Mouse (Mus musculus) c-Kit-positive CD71-negative TER-119-negative erythroid progenitor cells, embryonic 14.5 days (primary cell): ENCODE measurements at regions not wholly inside any gene's neighbourhood (a gene's known extent, or its start where the extent isn't known, plus 50 kb on each side); places are given as distances from the start of the nearest gene placed in this dataset.
"Not testable (repeated sequence)": the region's sequence is repeated elsewhere in the genome, so short reads cannot be mapped to it uniquely, and the experiment has no call there.

ENCODE experiments used
- DNase-seq: peaks from one replicate; pipeline ENCODE4 v3.0.0-alpha.2; 2013; ENCODE audit warnings: low read depth

DNA sequence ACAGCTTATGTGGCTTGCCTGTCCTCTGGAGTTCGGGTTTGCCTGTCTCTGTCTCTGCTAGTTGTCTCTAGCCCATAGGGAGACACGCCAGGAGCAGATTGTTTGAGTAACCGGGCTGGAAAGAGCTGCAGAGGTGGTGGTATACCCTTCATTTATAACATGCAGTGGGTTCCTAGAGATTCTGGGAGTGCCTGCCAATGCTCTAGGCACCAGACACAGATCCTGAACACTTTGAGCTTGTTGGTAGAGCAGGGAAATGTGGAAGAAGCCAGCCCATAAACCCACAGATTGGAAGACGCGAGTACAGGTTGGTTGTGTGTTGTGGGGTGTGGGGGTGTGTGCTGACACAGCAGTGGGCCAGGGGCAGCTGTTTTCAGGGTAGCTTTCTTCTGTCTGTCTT, 255.9 kb downstream of the Diras2 start:
- no peak for DNase-seq

DNA sequence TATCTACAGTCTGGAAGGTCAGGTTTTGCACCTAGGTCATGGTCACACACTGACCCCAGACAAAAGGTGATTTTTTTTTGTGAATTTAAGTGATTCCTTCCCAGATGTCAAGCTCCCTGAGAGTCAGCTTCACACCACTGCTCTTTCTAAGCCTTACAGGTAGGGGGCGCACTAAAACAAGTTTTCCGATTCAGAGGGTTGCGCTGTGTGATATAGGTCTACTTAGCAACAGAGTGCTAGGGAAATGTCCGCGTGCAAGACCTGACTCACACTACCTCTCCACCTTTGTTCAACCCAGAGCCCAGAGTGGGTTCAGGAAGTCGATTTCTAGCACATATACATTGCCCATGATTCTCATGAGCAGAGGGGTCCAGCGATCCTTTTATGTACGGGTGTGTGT, 255.4 kb downstream of the Diras2 start:
- DNase-seq, result peak; percentile 30

DNA sequence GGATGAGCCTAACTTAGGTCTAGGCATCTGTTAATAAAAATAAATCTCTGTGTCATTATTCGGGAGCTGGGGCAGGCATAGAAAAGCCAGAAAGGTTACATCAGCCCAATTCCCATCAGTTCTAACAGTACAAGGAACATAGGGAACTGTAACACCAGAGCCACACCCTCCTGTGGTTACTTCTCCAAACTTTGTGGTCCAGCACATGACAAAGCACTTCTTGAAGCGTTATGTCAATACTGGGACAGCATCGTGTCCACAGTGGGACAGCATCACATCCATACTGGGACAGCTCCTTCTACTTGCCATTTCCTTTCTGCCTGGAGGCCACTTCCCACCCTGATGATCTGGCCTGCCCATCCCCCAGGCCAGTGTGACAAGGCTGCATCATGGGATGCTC, 253.9 kb downstream of the Diras2 start:
- no peak for DNase-seq

DNA sequence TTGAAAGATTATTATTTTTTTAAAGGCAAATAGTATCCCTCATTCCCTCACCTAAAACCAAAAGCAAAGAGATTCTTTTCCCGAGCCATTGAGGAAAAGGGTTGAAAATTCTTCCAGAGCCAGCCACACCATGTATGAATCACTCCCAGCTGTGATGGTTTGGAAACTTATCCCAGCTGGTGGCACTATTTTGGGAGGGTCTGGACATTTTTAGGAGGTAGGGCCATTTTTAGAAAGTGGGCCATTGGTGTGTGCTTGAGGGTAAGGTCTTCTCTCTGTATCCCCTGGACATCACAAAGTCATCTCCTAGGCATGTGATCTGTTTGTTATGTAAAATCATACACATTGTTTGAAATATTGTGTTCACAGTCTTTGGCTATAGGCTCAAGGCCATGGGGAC, 252.2 kb downstream of the Diras2 start:
- DNase-seq, result no peak

DNA sequence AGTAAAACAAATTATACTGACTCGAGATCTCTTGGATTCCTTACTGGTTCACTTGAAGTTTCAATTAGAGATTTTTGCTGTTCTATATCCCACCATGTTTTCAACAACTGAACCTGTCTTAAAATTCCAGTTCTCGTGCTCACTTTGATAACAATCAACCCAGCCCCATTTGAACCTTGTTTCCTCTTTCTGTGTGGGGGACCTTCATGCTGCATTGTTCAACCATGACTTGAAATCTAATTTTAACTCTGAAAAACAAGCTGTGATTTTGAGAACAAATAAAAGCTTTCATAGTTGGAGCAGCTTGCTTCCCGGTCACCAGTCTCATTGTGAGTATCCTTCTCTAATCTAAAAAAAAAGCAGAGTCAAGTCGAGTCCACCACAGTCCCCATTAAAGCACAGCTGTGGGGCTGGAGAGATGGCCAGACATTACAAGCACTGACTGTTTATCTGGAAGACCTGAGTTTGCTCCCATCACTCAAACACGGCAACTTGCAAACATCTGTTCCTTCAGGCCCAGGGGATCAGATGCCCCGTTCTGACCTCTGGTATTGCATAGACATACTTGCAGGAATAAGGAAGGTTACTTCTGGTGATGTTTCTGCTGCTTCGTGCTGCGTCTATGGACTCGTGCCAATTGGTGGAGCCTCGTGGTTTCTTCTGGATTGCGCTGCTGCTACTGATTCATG, 251.7 kb downstream of the Diras2 start:
- DNase-seq, result no peak

DNA sequence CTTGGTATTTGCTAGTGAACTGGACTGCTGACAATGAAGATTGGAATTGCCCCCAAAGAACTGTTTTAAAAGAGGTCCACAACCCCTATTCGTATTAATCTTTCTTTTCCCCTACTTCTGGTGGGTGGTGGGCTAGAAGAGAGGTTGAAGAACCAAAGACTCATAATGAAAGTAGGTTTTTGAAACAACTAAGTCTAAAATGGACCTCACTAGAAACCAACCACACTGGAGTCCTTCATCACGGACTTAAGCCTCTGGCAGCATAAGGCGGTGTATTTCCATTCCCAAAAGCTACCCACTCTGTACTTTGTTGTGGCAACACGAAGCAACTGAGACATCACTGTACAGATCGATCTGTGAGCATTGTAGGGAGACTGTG, 251.1 kb downstream of the Diras2 start:
- DNase-seq, result no peak

DNA sequence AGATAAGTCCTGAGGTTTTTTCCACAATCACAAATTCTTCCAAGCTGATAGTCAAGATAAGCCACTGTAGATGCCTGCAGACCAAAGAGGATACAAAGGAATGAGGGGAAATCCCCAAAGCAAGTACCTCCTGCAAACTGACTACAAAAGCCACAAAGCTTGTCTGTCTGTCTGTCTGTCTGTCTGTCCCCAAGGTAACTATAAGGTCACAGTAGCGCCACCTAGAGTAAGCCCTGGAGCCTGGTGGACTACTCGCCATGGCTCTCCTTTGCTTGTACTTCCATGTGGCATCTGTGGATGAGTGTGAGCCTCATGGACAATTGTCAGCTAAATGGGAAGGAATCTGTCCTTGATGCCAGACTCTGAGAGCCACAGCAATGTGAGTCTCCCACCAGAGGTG, 249.8 kb downstream of the Diras2 start:
- no peak for DNase-seq

DNA sequence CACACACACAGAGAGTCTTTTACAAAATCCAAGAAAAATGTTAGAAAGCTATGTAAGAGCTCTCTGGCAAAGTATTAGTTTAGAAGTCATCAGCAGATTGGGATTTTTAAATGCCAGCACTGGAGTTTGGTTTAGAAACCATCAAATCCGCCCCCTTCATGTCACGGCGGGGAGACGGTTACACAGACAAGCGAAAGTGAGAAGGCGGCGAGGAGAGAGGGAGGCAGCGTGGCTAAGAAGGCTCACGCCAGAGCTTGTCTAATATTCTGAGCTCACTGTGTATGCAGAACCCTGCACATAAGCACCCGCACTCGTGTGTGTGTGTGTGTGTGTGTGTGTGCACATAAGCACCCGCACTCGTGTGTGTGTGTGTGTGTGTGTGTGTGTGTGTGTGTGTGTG, 248.6 kb downstream of the Diras2 start:
- DNase-seq, result no peak

DNA sequence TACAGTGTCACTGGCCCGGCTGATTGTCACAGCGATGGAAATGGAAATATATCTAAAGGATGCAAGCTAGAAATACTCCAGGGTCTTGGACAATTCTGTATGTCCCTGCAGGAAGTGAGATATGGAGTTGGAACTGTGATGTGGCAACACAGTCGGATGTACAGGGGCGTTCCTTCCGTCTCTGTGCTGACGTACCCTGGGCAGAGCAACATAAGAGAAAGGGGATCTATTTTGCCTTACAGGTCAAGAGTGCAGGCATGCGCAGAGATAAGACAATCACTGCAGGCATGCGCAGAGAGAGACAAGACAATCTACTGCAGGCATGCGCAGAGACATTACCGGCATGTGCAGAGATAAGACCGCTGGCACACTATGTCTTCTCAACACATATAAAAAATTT, 247.6 kb downstream of the Diras2 start:
- DNase-seq, result peak; percentile 43

DNA sequence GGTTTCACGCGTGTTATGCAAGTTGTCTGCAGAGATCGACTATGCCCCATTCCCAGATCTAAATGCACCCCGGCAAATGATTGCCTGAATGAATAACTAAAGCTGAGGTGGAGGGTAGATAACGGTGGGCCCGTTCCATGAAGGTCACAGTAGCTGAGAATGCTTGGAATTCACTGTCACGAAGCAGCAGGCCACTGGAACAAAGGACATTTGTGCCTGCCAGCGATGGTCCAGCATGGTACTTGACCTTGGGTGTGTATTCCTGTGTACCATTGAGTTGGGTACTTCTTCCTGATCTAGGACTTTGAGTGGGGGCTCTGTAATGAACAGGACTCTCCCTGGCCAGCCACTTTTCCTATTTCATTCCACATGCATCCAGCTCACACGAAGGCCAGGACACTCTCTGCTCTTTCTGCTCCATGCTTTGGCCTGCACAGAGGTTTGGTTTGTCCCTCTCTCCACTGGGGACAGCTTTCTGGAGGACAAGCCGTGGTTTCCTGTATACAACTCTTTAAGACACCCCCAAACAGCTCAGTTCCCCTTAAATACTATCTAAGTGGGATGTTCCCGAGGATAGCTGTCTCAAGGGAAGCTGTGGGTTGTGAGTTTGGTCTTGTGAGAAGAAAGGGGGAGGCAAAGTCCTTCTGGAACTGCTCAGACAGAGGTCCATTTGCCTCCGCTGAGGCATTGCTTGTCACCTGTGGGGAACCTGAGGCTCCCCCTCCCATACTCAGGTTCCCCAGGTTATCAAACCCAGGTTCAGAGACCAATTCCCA, 246.9 kb downstream of the Diras2 start:
- no peak for DNase-seq

DNA sequence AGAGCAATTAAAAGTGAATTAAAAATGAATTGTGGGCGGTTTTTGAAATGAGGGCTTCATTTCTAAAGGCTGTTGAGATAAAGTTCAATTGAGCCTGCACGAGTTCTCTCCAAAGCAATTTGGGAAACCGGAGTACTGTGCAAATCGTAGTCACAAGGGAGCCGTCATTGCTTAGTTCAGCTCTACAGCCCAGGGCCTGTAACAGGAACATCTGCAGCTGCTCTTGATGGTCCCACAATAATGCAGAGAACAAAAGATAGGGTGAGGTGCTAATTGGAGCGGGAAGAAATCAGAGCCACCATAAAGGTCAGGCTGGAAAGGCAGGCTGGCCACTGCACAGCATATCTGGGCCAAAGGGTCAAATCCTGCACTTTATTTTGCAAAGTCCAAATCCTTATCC, 242.7 kb downstream of the Diras2 start:
- no peak for DNase-seq

DNA sequence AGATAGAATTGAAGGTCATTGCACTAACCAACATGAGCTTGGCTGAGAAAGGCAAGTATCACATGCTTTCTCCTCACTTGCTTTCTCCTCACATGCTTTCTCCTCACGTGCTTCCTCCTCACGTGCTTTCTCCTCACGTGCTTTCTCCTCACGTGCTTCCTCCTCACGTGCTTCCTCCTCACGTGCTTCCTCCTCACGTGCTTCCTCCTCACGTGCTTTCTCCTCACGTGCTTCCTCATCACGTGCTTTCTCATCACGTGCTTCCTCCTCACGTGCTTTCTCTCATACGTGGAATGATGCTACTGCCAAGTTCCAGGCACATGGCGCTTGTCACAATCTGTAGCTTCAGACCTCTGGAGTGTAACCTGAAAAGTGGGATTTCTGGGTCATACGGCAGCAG, 235.2 kb downstream of the Diras2 start:
- no peak for DNase-seq

DNA sequence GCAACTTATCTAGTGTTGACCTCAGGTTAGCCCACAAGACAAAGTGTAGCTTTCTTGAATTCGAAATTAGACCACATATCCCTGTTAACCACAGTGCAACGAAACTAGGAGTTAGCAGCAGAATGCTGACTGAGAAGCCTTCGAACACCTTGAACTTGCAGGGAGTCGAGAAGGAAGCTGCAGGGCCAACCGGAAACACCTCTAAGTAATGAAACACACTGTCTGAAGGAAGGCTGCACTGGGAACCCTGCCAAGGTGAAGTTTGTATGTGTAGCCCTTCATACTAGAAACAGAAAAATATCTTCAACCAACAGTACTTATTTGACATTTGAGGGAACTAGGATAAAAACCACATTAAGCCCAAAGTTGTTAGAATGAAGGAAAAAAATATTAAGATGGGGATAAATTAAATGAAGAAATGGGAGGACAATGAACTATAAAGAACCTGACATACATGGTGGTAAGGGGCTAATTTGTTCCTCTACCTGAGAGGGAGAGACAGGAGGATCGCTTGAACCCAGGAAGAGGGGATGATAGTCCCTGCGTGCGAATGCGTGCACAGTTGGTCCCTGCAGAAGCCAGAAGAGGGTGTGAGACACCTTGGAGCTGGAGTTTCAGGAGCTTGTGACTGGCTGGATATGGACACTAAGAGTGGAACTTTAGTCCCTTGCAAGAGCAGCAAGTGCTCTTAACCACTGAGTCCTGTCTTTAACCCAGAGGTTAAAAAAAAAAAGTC, 234.4 kb downstream of the Diras2 start:
- no peak for DNase-seq

DNA sequence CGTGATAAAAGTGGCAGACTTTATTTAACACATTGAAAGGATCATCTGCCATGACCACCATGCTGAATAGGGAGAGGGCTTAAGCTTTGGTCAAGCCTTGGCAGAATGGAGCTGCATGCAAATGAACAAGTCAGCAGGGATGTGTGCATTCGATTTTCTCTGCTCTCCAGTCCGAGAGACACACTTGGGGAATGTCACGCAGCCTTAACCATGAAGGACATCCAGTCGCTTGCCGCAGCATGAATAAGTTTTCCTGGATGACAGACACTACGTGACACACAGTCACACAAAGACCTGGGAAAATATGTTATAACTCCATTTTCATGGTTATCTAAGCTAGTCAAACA, 233.8 kb downstream of the Diras2 start:
- no peak for DNase-seq

DNA sequence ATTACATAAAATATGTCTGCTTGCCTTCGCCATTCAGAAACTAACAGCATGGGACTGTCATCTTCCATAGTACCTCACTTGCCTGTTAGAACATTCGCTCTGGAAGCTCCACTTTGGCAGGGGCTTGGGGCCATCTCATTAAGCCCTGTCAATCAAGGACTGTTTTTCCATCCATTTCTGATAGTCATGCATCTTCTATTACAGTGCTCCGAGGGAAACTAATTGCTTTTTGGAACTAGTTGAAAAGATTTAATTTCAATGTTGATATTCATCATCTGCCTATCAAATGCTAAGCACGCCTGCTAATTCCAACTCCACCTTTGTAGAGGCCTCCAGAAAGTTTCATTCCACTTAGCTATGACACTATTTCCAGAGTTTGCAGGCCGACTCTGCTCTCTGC, 232.7 kb downstream of the Diras2 start:
- no peak for DNase-seq

DNA sequence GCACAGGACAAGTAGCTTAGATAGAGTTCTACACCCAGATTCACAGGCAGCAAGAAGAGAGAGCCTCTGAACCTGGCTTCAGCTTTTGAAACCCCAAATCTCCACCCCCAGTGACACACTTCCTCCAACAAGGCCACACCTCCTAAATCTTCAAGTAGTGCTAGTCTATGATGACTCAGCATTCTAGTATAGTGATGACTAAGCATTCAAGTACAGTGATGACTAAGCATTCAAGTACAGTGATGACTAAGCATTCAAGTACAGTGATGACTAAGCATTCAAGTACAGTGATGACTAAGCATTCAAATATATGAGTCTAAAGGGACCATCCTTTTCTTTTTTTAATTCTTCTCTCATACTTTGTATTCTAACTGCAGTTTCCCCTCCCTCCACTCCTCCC, 225.8 kb downstream of the Diras2 start:
- not testable (repeated sequence) for DNase-seq

DNA sequence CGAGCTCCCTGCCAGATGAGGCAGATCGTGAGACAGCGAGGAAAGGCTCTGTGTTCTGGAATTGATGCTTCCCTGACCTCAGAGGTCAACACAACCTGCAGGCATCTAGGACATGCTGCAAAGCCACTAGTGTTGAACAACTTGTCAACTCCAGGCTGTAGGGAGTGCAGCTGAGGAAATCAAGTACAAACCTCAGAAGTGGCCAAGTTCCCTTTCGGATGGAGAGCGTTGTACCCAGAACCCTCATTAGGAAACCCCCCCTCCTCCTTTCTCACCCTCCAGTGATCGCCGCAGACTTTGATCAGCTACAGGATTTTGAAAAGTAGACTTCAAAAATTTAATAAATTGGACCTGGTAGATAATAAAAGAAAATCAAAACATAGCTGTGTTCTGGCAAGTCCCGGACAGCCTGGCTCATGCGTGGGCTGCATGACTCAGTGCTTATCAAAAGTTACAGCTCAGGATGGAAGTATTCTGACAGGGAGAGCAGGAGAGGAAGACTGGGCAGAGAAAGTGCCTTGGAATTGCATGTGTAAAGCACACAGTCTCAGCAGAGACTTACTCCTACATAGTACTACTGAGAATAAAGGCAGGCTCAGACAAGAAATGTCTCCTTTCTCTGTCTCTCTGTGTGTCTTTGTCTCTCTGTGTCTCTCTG, 224.2 kb downstream of the Diras2 start:
- no peak for DNase-seq

DNA sequence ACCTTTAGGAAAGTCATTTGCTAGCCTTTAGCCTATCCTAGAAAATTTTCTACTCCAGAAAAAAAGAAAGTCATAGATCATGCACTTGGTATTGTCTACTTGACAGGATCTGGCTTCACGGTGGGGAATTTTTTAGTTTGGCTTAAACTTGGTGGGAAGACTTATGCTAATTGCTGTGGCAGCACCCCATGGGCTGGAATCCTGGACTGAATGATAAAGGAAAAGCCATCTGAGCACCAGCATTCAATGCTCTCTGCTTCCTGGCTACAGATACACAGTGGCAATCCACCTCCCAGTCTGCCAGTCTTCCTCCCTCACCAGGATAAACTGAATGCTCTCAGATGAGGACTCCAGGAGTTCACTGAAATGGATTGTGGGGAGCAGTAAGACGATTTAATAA, 220.1 kb downstream of the Diras2 start:
- DNase-seq, result no peak

DNA sequence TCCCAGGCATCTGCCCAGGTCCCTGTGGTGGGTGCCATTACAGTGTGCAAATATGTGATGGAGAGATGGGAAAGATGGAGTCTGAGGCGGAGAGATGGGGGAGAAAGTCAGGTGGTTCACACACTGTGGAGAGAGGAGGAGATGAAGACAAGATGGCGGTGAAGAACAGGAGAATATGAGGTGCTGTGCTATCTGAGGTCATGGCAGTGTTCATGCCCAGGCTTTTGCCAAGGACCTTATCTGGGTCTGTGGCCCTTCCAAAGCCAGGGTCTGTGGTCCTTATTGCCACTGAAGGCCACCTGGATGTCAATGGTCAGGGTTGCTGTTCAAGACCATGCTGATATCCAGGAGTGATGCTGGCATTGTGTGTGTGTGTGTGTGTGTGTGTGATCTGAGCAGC, 212.8 kb downstream of the Diras2 start:
- no peak for DNase-seq

DNA sequence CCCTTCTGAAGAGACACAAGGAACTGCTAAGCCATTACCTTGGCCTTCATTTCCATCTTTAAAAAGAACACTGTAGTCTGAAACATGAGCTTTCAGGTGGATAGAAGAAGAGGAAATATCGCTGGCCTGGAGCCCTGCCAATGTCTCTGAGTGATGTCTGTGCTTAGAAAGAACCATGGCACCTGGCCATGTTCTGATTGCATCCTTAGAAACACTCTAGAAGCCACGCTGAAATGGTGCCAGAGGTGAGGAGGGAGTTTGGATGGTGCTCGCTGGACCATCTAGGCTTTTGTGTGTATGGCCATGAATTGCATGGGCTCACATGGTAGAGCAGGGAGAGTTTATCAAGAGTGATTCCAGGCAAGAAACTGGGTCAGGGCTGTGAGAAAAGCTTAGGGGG, 207.4 kb downstream of the Diras2 start:
- DNase-seq, result no peak

DNA sequence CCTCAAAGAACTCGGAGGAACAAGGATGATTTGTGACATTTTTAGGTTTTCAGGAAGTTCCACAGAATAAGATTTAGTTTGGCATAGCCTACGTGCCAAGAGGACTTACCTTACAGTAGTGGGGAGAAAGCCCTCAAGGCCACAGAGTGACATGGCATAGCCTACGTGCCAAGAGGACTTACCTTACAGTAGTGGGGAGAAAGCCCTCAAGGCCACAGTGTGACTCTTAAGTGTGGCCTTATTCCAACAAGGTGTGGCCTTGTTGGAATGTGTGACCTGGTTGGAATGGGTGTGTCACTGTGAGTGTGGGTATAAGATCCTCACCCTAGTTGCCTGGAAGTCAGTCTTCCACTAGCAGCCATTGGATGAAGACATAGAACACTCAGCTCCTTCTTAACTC, 206.7 kb downstream of the Diras2 start:
- DNase-seq, result not testable (repeated sequence)

DNA sequence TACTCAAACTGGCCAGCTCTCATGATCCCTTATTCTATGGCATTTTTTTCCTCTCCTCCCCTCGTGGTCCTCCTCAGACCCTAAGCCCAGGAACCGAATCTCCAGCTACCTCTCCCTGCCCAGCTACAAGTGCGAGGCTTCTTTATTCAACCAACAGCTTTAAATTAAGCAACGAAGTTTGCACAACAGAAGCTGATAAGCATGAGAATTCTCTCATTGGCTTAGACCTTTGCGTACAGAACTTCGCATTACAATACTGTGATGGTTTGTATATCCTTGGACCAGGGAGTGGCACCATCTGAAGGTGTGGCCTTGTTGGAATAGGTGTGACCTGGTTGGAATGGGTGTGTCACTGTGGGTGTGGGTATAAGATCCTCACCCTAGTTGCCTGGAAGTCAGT, 205.4 kb downstream of the Diras2 start:
- not testable (repeated sequence) for DNase-seq

DNA sequence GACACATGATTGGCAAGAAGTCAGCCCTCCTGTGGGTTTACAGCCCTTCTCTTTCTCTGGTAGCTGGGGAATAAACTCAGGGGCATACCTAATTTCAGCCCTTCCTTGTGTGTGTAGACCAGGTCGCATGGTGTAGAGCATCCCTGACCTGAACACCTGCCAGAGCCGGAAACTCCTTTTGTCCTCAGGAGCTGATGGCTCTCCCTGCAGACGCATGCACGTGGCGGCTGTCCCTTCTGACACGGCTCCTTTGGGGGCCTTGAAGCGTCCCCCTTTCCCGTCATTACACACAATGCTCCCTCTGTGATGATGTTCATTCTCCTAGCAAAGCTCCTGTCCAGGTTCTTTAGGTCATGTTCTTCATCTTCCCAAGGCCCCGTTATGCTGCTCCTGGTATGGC, 203.3 kb downstream of the Diras2 start:
- DNase-seq, result no peak
